Mouse (Mus musculus): ENCODE measurements at regions not wholly inside any gene's neighbourhood (a gene's known extent, or its start where the extent isn't known, plus 50 kb on each side); places are given as distances from the start of the nearest gene placed in this dataset.

DNA sequence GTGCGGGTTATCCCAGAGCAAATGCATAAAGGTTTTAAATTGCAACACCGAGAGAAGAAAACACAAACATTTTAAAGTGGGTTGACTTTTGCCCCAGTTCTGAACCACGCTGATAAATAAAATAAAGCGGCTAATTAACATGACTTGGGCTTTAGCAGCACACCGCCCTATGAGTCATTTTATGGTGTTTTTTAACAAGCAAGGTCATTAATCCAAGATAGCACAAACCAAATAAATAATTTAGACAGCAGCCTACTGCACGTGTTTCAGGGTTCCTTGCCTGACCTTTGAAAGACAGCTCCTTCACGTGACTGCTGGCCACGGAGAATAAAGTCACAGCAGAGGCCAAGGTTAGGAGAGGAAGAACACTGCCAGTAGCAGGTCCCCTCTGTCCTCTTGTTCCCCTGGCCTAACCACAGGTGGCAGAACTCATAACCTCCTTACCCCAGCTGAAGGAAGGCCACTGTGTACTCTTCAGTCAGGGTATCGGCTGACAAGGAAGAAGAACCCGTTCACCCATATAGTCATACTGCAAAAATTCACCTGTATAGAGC lies 371.8 kb upstream of the Acvr2a start:
- H3K27me3 ChIP-seq, result no peaks in the 10 kb centered on the region
- no peaks in the 10 kb centered on the region for H3K9me3 ChIP-seq
- WGBS, result 79% methylated on average over 10 of the region's 10 CpGs
- H3K36me3 ChIP-seq, result no peaks in the 10 kb centered on the region
- no peak overlapping the region for H3K4me2 ChIP-seq (replicated peaks)
- no peak overlapping the region for H3K9ac ChIP-seq (replicated peaks)
- no peak overlapping the region for H3K4me3 ChIP-seq (replicated peaks)
- H3K4me1 ChIP-seq (replicated peaks), result peaks cover 28% of the 10 kb centered on the region
- ATAC-seq, result no peak
- H3K27ac ChIP-seq, result peak overlapping the region; percentile 35; the same call in 1 of the 2 replicates

DNA sequence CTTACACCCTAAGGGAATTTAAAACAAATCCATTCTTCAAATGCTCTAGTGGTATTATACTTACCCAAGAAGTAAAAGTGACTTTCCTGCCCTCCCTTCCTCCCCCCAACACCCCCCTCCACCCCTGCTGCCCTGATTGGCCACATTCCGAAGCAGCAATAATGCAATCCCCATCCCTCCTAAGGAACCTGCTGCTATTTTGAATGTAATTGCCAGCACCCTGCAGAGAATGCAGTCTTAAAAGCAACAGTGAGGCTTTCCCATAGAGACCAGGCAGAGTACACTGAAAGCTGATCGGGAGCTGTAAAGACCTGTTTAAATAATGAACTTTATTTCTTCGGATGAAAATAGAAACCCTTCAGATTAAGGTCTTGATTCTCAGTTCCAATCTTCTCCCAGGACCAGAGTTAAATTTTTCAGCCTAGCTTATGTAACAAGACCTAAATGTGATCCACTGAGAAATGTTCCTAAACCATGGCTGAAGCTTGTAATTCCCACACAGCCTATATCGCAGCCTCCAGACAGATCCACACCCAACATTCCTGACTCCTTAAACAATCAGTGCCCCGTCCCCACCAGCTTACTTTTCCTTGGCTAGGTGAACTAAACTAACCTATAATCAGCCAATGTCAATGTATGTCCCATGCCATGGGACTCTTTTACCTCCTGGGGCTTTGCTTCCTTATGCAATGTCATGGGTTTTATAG lies 367.9 kb upstream of the Acvr2a start:
- Histone ChIP-seq H3K4me3 (replicated peaks) (no peak overlapping the region), H3K9me3 (no peaks in the 10 kb centered on the region), H3K36me3 (no peaks in the 10 kb centered on the region), H3K4me1 (replicated peaks) (peaks cover 24% of the 10 kb centered on the region), H3K9ac (replicated peaks) (no peak overlapping the region), H3K4me2 (replicated peaks) (no peak overlapping the region), H3K27ac (no peak overlapping the region), H3K27me3 (no peaks in the 10 kb centered on the region)
- WGBS, result 11% methylated on average over 5 of the region's 5 CpGs
- ATAC-seq, result no peak

DNA sequence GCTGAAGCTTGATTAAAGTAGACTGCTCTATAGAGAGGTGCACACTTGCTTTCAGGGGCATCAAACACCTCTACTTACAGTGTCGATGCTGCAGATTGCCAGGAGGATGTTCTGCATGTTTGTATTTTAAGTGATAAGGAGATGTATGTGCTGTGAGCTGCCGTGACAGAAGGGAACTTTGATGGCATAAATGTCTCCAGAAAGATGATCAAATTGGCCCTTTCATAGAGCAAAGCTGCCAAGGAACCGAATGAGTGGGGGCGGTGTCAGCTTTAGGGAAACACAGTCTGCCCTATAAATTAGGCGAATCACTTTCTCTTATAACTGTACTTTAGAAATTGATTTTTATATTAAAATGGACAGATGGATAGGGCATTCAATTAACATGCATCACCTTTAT lies 367.3 kb upstream of the Acvr2a start:
- no peak for ATAC-seq

GRCm38 (mm10) chr2:48449165-48449842 lies 364.6 kb upstream of the Acvr2a start:
- no peak overlapping the region for H3K4me3 ChIP-seq (replicated peaks)
- WGBS, result 91% methylated on average over 7 of the region's 7 CpGs
- no peak for ATAC-seq
- no peaks in the 10 kb centered on the region for H3K36me3 ChIP-seq
- no peak overlapping the region for H3K9ac ChIP-seq (replicated peaks)
- H3K4me2 ChIP-seq (replicated peaks), result no peak overlapping the region
- H3K27me3 ChIP-seq, result no peaks in the 10 kb centered on the region
- H3K9me3 ChIP-seq, result no peaks in the 10 kb centered on the region
- no peak overlapping the region for H3K27ac ChIP-seq
- H3K4me1 ChIP-seq (replicated peaks), result peaks cover 13% of the 10 kb centered on the region

More for the DNA sequence above, 367.3 kb upstream of the Acvr2a start:
- H3K27me3 ChIP-seq, result no peaks in the 10 kb centered on the region
- H3K4me2 ChIP-seq (replicated peaks), result no peak overlapping the region
- WGBS, result 73% methylated on average over 5 of the region's 5 CpGs
- peaks cover 19% of the 10 kb centered on the region for H3K4me1 ChIP-seq (replicated peaks)
- H3K36me3 ChIP-seq, result no peaks in the 10 kb centered on the region
- H3K9ac ChIP-seq (replicated peaks), result no peak overlapping the region
- no peak overlapping the region for H3K4me3 ChIP-seq (replicated peaks)
- H3K9me3 ChIP-seq, result no peaks in the 10 kb centered on the region
- H3K27ac ChIP-seq, result no peak overlapping the region

DNA sequence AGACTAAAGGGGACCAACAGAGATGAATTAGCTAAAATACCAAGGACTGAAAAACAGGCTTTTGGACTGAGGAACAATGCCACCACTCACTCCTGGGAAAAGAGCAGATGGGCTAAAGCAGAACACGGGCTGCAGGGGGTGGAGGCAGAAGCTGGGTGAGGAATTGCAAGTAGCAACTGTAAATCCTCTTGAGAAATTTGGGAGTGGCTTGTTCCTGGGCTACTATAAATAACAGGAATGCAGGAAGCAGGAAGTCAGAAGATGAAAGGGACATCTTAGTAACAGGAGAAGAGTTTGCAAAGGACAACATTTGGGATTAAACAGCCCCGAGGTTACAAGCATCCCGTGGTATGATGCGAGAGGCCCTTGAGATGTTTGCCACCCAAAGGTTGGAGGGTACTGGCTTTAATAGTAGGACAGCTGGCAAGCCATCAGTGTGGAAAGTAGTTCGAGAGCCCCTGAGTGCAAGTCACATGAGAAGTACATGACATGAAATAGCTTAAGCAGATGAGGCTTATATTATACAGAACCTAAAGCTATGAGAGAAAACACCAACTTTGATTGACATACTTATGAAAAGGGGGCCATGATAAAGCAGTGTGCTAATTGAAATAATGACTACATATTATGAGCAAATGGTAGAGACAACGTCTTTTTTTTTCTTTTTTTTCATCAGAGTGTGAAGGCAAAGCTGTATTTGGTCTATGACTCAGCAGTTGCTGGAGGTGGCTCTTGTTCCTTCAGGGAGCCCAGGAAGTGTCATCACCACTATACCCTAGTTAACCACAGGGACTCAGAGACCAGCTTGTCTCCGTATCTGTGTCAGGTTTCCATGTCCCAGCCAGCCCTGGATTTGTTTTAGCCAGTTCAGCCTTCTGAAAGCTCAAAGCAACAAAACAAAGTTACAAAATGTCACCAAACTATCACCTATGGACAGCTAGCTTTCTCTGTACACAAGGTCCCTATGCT lies 357.6 kb upstream of the Acvr2a start:
- 68% methylated on average over 7 of the region's 7 CpGs for WGBS
- no peak overlapping the region for H3K9ac ChIP-seq (replicated peaks)
- ATAC-seq, result no peak

DNA sequence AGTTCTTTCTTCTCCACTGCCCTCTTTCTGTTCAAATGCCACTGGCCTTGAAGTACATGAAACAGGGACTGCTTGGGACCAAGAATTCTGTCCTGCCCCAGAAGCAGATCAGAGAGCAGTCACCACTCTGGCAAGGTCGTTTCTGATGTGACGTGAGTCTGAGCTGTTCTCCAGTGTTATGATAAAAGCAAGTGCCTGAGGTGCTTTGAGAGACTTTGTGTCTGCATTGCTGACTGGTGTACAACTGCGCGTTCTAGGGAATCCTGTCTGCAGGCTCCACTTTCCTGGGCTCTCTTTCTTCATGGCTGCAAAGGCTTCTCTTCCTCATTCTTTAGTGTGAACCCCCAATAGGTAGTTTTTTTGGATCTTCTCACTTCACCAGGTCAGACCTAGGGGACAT lies 356.8 kb upstream of the Acvr2a start:
- Histone ChIP-seq H3K4me3 (replicated peaks) (no peak overlapping the region), H3K4me2 (replicated peaks) (no peak overlapping the region), H3K9ac (replicated peaks) (no peak overlapping the region), H3K27ac (no peak overlapping the region), H3K9me3 (no peaks in the 10 kb centered on the region), H3K36me3 (no peaks in the 10 kb centered on the region), H3K4me1 (replicated peaks) (peaks cover 5% of the 10 kb centered on the region; the same call in 1 of the 2 replicates), H3K27me3 (no peaks in the 10 kb centered on the region)
- 89% methylated on average over 4 of the region's 4 CpGs for WGBS
- ATAC-seq, result no peak

More for the DNA sequence above, 357.6 kb upstream of the Acvr2a start:
- Histone ChIP-seq H3K36me3 (no peaks in the 10 kb centered on the region), H3K4me3 (replicated peaks) (no peak overlapping the region), H3K4me1 (replicated peaks) (peaks cover 5% of the 10 kb centered on the region; the same call in 1 of the 2 replicates), H3K4me2 (replicated peaks) (no peak overlapping the region), H3K9me3 (no peaks in the 10 kb centered on the region), H3K27ac (no peak overlapping the region), H3K27me3 (no peaks in the 10 kb centered on the region)

DNA sequence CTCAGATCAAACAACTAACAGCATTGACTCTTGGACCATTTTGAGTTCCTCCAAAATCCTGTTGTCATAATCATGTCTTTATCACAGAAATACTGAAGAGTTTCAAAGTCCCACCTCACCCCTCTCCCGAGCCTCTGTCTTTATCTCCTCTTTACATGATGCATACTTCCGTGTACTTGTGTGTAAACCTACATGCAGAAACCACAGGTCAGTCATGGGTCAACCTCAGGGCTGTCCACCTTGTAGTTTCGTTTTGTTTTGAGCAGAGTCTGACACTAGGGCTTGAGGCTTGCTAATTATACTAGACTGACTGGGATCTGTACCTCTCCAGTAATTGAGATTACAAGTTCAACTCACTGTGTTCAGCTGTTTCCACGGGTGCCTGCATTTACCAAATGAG lies 348.4 kb upstream of the Acvr2a start:
- no peak overlapping the region for H3K4me3 ChIP-seq (replicated peaks)
- H3K9me3 ChIP-seq, result no peaks in the 10 kb centered on the region
- ATAC-seq, result no peak
- H3K4me2 ChIP-seq (replicated peaks), result no peak overlapping the region
- H3K4me1 ChIP-seq (replicated peaks), result no peaks in the 10 kb centered on the region
- H3K9ac ChIP-seq (replicated peaks), result no peak overlapping the region
- no peaks in the 10 kb centered on the region for H3K36me3 ChIP-seq
- H3K27me3 ChIP-seq, result no peaks in the 10 kb centered on the region
- H3K27ac ChIP-seq, result no peak overlapping the region
- WGBS, result 88% methylated on average over 4 of the region's 4 CpGs

DNA sequence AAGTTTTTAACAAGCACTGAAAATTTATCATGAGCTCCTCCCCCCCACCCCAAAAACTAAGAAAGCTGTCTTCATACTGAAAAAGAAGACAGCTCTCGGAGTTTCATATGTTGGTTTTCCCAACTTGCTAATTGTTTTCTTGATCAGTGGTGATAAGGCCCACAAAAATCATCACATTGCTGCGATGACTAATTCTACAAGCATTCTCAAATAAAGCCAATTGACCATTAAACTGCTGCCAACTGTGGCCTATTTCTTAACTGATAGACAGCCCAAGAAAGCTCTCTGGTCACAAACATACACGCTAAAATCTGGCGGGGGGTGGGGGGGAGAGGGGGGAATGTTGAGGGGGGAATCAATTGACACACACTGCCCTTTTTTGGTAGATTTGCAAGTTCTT lies 345.0 kb upstream of the Acvr2a start:
- no peak overlapping the region for H3K27ac ChIP-seq
- H3K4me3 ChIP-seq (replicated peaks), result no peak overlapping the region
- no peaks in the 10 kb centered on the region for H3K9me3 ChIP-seq
- H3K4me2 ChIP-seq (replicated peaks), result no peak overlapping the region
- H3K27me3 ChIP-seq, result no peaks in the 10 kb centered on the region
- ATAC-seq, result no peak
- 74% methylated on average over 4 of the region's 4 CpGs for WGBS
- no peak overlapping the region for H3K9ac ChIP-seq (replicated peaks)
- no peaks in the 10 kb centered on the region for H3K36me3 ChIP-seq
- no peaks in the 10 kb centered on the region for H3K4me1 ChIP-seq (replicated peaks)

GRCm38 (mm10) chr2:48469357-48469756 lies 344.6 kb upstream of the Acvr2a start:
- no peaks in the 10 kb centered on the region for H3K36me3 ChIP-seq
- no peaks in the 10 kb centered on the region for H3K27me3 ChIP-seq
- H3K27ac ChIP-seq, result no peak overlapping the region
- H3K4me3 ChIP-seq (replicated peaks), result no peak overlapping the region
- WGBS, result 70% methylated on average over 4 of the region's 4 CpGs
- H3K9ac ChIP-seq (replicated peaks), result no peak overlapping the region
- no peaks in the 10 kb centered on the region for H3K9me3 ChIP-seq
- no peak for ATAC-seq
- H3K4me2 ChIP-seq (replicated peaks), result no peak overlapping the region
- H3K4me1 ChIP-seq (replicated peaks), result no peaks in the 10 kb centered on the region

- H3K4me2 ChIP-seq (replicated peaks), result no peak overlapping the region
- no peaks in the 10 kb centered on the region for H3K27me3 ChIP-seq
- no peaks in the 10 kb centered on the region for H3K4me1 ChIP-seq (replicated peaks)
- no peak overlapping the region for H3K9ac ChIP-seq (replicated peaks)
- no peak overlapping the region for H3K27ac ChIP-seq
- 82% methylated on average over 3 of the region's 3 CpGs for WGBS
- ATAC-seq, result no peak
- no peaks in the 10 kb centered on the region for H3K36me3 ChIP-seq
- no peaks in the 10 kb centered on the region for H3K9me3 ChIP-seq
- H3K4me3 ChIP-seq (replicated peaks), result no peak overlapping the region
Measured at GRCm38 (mm10) chr2:48473102-48473501, 340.8 kb upstream of the Acvr2a start.

GRCm38 (mm10) chr2:48474642-48475041 lies 339.3 kb upstream of the Acvr2a start:
- Histone ChIP-seq H3K9ac (replicated peaks) (no peak overlapping the region), H3K27me3 (peaks cover 2% of the 10 kb centered on the region; the same call in 1 of the 2 replicates), H3K4me1 (replicated peaks) (no peaks in the 10 kb centered on the region), H3K27ac (no peak overlapping the region), H3K9me3 (no peaks in the 10 kb centered on the region), H3K4me2 (replicated peaks) (no peak overlapping the region), H3K36me3 (no peaks in the 10 kb centered on the region), H3K4me3 (replicated peaks) (no peak overlapping the region)
- no peak for ATAC-seq
- 92% methylated on average over 4 of the region's 4 CpGs for WGBS
